Mouse (Mus musculus): Measurements from ENCODE around the gene Gja3. TPM values are rescaled to one million over a fixed set of nuclear protein-coding genes. Genes with fewer than 3 reads are reported as not detected.

The Gja3 gene
- 0.21 TPM for polyA plus RNA-seq (2017; shearing (Covaris generic))

DNA sequence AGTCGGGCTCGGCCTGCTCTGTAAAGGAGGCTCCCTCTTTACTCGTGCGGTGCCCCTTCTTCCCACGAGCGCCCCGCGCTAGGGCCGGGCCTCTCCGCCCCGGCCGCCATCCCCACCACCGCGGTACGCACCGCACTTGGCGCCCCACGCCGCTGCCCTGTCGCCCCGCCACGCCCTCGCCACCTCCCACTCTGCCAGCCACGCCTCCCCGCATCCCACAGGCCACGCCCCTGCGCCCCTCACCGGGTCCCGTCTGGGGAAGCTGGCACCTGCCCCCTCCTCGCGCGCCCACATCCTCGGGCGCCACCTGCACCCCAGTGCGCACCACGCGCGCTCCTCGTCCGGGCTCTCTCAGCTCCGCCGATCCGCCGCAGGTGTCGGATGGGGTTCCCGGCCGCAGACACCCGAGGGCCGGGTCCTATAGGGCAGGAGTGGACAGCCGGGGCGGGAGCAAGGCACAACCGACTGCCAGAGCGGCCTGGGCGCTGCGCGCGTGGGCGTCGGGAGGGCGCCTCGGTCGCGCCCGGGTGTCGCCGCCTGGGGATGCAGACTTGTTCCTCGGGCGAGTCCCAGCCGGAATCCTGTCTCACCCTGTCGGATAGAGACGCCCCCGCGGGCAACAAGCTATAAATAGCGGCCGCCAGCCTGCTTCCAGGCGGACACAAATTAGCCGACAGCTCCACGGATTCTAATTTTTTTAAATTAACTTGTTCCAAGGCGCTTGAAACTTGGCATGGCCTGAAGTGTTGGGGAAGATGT lies at the start of gene Gja3:
TSS of gene Gja3 (minus strand) at position 538 of the 759 bp plus-strand sequence.

DNA sequence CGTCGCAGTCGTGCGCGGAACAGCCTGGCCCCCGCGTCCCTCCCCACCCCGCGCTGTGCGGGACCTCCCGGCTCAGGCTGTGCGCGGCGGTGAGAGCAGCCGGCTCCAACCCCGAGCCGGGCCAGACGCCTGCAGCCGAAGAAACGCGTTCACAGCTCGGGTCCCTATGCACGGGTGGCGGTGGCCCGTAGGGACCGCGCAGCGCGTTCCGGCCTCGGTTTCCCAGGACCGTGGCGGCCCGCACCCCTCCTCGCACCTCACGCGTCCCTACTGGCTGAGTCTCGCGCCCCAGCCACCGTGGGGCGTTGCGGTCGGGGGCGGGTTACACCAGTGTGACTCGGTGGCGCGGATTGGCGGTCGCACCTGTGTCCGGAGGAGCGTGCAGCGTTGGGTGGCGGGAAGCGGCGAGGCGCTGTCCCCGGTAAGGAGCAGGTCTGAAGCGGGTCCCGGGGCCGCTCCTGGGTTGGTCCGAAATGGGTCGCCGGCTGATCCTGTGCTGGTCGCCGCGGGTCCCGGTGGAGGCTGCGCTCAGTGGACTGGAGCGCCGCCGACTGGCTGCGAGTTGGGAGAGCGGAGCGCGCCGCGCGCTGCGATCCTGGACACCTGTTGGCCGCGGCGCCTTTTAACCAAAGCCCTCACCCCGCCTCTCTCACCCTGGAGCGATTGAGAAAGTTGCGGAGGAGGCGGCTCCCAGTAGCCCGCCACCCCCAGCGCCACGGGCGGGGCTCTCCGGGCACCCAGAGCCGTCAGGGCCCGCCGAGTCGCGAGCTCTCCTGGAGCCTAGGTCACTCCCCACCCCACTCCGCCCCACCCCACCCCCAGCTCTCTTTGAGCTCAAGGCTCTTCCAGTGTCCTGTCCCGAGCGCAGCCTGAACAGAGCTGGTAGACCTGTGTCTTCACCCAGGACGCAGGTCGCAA lies 46.5 kb upstream of the Gja3 start, which contains the start of gene Gjb2:
TSS of gene Gjb2 (minus strand) at position 597 of the 918 bp plus-strand sequence.

Other genes starting within 250 kb of the Gja3 start
- gene Zmym5, start 246.4 kb downstream of the Gja3 start, polyA plus RNA-seq (2017; shearing (Covaris generic)) = 50.8 TPM
- 84.5 TPM for gene Zmym2, start 171.4 kb downstream of the Gja3 start, polyA plus RNA-seq (2017; shearing (Covaris generic))
- not detected for gene Gjb2, start 46.6 kb upstream of the Gja3 start, polyA plus RNA-seq (2017; shearing (Covaris generic))
- gene Gm4491, start 57.8 kb upstream of the Gja3 start, polyA plus RNA-seq (2017; shearing (Covaris generic)) = not detected
- not detected for gene Gjb6, start 75.5 kb upstream of the Gja3 start, polyA plus RNA-seq (2017; shearing (Covaris generic))

Data from naive thymus-derived CD4-positive, alpha-beta T cell, adult 5 months (primary cell).